Mouse (Mus musculus) right cerebral cortex, postnatal 4 days (tissue): ENCODE data around the gene Rnf40.
"Not testable (repeated sequence)": the region's sequence is repeated elsewhere in the genome, so short reads cannot be mapped to it uniquely, and the experiment has no call there.

Experiments used
- DNase-seq: peaks from one replicate; pipeline ENCODE4 v3.0.0-alpha.2; 2022

The Rnf40 gene

GRCm38 (mm10) chr7:127604256-127604655 is 15.7 kb downstream of the Rnf40 start:
- DNase-seq: no peak

DNA sequence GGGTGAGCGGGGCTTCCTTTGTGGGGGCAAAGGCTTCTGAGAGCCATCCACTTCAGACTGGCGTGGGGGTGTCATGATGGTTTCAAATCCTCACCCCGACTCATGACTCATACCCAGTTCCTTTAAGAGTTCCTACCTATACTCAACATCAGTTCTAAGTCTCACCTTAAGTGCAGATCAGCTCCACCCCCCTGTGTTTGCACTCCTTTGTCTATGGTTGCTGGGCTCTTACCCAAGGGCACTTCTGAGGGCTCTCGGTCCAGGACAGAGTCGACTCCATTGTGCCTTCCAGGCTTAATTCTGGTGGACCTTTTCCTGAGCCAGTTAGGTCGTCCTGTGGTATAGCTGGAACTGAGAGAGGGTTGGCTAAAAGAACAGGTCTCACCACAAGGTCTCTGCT is 18.6 kb downstream of the Rnf40 start:
- no peak for DNase-seq

- DNase-seq: no peak
Observed at GRCm38 (mm10) chr7:127611011-127611410, 22.4 kb downstream of the Rnf40 start.

GRCm38 (mm10) chr7:127611561-127611960 is 23.0 kb downstream of the Rnf40 start:
- DNase-seq: no peak

GRCm38 (mm10) chr7:127613501-127613900 is 24.9 kb downstream of the Rnf40 start:
- DNase-seq: no peak

GRCm38 (mm10) chr7:127614091-127614490 is 25.5 kb downstream of the Rnf40 start:
- no peak for DNase-seq

DNA sequence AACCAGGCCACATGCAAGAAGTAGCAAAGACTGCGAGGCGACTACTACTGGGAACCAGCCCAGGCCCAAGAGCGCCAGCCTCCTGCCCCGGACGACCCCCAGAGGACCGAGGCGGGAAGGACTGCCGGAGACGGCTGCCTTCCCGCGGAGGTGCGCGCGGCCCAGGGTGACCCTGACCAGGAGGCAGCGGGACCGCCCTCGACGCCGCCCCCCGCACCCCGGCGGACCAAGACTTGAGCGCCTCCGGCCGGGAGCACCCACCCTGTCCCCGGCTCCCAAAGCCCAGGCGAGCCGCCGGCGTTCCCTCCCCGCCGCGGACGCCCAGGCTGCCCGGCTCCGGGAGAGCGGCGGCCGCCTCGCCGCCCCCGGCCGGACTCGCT is 25.9 kb downstream of the Rnf40 start:
- peak; percentile 33 for DNase-seq

DNA sequence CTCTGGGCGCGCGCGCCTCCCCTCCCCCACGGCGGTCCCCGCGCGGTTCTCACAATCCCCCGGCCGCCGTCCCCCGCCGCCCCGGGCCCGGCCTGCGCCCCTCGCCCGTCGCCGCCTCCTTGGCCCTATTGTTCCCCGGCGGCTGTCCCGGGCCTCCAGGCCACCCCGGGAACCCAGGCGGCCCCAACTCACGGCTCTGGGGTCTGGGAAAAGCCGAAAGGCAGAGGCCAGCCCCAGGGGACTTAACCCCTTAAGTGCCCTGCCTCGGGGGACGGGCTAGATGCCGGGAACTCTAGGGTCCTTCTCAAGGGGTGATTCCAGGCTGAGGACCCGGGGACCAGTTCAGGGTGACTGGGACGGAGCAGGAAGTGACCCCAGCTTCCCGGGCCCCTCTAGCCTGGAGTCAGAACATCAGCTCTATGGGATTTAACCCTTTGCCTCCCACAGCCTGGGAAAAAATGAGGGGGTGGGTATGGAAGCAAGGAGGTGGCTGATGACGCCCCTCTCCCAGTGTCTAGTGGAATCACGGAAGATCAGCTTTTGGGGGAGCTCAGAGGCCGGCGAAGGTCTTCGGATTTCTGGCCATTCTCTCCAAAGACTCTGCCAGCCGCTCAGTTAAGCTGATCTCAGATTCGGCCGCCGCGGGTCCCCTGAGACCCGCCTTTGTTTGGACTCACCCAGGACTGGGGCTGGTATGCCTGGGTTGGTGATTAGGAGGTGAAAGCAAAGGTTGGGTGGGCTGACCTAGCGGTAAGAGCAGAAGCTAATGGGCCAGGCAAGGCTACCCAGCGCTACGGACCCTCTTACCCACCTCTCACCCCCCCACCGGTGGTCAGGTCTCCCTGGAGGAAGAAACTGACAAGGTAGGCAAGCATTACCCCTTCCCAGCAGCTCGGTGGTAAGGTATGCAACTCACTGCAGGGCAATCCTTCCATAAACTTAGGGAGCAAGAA is 26.6 kb downstream of the Rnf40 start, which contains the start of gene Zfp629:
Gene Zfp629 (minus strand): TSS at position 907 of the 953 bp plus-strand sequence.
- DNase-seq: peak; percentile 76

DNA sequence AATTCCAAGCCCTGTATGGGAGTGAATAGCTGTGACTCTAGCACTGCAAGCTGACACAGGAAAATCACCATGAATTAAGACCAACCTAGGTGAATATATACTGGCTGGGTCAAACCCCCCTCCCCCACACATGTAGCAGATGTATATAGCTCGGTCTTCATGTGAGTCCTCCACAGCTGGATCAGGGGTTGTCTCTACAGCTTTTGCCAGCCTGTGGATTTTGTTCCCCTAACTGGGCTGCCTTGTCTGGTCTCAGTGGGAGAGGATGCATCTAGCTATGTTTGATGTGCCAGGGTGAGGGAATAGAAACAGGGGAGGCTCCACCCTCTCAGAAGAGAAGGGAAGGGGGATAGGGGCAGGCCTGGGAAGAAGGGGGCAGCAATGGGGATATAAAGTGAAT is 27.8 kb downstream of the Rnf40 start:
- no peak for DNase-seq

DNA sequence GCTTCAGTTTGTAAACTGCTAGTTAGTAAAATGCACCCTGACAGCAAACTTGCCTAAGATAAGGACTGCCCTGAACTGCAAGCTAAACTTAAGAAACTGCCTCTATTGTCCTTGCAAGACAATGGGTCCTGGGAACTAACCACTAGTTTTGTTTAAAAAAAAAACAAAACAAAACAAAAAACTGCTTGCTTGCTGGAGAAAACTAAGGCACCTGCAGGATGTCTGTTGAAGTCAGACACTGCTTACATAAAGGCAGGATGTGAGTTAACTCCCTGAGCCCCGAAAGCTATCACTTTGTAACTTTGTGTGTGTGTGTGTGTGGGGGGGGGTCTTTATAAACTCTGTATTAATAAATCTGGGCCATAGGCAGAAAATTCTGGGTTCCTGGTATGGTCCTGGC is 28.3 kb downstream of the Rnf40 start:
- DNase-seq: no peak

DNA sequence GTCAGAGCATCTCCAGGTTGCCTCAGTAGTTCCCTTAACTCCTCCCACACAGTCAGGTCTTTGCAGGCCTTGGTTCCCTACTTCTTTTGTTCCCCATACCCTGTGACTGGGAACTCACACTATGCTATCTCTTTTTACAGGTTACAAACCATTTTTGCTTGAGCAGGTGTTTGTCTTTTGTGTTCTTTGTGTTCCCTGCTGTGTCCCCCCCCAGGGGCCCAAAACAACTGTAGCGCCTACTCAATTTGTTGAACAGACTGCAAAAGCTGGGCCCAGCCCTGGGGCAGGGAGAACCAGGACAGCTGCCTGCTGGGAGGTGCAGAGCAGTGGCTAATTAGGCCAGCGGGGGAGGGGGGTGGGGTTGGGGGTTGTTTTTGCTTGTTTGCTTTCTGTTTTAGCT is 29.4 kb downstream of the Rnf40 start:
- no peak for DNase-seq

- DNase-seq: not testable (repeated sequence)
Observed at GRCm38 (mm10) chr7:127618402-127618801, 29.8 kb downstream of the Rnf40 start.

DNA sequence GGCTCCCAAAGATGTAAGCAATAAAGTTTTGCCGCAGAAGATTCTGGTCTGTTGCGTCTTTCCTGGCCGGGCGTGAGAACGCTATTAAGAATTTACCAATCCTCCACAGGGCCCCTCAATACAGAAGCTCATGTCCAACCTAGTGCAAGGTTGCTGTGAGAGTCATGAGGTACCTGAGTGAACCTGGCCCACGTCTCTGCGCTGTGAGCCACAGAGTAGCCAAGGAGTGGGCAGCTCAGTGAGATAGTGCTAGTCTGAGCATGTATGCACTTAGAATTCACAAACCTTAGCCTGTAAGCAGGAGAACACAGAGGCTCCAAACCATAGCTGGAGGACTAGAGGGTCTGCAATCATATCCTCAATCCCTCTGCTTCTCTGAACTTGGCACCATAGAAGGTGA is 37.5 kb downstream of the Rnf40 start:
- DNase-seq: no peak

DNA sequence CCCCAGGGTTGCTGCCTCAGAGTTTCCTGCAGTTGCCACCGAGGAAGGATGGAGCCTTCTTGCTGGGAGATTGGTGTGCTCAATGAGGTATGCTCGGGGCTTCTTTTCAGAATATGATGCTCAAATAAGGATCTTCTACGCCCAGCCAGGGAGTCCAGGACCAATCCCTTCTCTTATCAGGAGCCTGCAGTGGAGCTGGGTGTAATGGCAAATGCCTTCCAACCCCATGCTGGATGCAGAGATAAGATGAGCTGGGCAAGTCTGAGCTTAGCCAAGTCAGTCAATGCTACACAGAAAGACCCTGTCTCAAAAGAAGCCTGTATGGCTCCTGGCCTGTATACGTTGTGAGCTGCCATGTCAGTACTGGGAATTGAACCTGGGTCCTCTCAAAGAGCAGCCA is 37.9 kb downstream of the Rnf40 start:
- no peak for DNase-seq

GRCm38 (mm10) chr7:127628646-127629045 is 40.1 kb downstream of the Rnf40 start:
- no peak for DNase-seq

- DNase-seq: no peak
Observed at GRCm38 (mm10) chr7:127631416-127631815, 42.8 kb downstream of the Rnf40 start.

- DNase-seq: peak; percentile 79
Observed at GRCm38 (mm10) chr7:127636963-127637362, 48.4 kb downstream of the Rnf40 start.

DNA sequence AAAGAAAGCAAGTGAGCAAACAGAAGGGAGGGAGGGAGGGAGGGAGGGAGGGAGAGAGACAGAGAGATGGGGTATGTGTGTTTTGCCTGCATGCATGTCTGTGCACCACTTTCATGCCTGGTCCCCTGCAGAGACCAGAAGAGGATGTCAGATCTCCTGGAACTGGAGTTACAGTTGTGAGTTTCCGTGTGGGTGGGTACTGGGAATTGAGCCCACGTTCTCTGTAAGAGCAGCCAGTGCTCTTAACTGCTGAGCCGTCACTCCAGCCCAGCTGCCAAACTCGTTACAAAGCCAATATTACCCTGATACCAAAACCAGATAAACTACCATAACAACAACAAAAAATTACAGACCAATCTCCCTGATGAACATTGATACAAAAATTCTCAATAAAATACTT is 52.7 kb downstream of the Rnf40 start:
- no peak for DNase-seq

- DNase-seq: no peak
Observed at GRCm38 (mm10) chr7:127642254-127642653, 53.7 kb downstream of the Rnf40 start.

DNA sequence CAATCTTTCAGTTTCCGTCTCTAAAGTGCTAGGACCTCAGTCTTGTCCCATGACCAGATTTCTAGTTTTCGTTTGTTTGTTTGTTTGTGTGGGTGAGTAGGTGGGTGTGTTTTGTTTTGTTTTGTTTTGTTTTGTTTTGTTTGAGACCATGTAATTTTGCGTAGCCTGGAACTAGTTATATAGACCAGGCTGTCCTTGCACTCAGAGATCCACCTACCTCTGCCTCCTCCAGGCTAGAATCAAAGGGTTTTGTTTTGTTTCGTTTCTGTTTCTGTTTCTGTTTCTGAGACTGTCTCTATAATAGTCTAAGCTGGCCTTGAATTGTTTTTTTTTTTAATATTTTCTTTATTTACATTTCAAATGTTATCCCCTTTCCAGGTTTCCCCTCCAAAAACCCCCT is 57.8 kb downstream of the Rnf40 start:
- no peak for DNase-seq

- not testable (repeated sequence) for DNase-seq
Observed at GRCm38 (mm10) chr7:127647576-127647975, 59.0 kb downstream of the Rnf40 start.

DNA sequence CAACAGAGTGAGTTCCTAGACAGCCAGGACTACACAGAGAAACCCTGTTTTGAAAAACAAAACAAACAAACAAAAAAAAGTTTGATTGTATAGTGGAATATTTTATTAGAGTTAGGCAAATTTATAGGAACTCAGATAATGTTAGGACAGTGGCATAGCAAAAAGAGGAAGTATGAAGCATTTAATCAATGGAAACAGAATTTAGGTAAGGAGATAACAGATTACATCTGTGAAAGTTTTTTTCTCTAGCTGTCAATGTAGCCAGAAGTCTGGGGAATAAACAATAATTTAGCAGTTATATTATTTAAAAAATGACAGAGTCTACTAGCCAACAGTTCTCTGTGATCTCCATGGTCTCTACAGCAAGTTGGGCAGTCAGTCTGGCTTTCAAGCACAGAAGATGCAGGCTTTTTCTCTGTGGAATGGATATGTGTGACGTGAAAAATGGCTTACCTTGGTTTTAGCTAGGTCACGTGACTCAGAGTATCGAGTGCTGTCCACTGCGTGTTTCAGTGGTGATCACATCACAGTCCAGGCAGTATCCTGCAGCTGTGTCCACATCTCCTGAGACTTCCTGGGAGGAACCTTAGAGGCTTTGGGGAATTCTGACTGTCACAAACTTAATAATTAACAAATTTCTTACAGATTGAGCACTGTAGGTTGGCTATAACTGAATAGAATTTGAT is 60.1 kb downstream of the Rnf40 start:
- no peak for DNase-seq

DNA sequence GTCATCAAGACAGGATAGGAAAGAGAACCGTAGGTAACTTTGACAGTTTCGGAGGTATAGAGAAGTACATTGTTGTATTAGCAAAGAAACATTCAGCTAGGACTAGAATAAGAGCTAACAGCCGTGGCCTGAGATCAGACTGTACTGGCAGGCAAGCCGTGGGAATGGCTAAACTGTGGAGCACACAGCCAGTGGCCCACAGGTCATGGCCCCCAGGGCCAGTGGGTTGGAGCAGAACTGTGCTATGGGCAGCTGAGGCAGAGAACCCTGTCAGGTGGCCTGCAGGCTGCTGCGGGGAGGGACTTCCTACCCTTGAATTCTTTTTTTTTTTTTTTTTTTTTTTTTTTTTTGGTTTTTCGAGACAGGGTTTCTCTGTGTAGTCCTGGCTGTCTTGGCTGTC is 60.6 kb downstream of the Rnf40 start:
- no peak for DNase-seq

- no peak for DNase-seq
Observed at GRCm38 (mm10) chr7:127651624-127652023, 63.1 kb downstream of the Rnf40 start.
